Mouse (Mus musculus): ENCODE results near the gene Ulk1.

The Ulk1 gene

DNA sequence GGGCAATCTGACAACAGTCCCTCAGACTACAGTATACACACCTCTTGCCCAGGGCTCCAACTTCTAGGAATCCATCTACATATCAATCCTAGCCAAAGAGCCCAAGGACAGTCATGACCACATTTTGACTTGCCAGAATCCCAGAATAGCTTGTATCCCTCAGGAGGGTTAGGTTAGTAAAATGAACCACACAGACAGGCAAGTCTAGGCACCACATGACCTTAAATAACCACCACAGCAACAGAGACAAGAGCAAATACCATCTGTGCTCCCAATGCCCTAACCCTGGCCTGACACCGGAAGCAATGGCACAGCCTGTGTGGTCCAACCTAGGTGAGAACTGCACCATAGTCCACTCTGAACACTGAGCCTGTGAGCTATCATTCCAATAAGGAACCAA is 3.2 kb downstream of the Ulk1 start:
- intact Hi-C loops (cut with DNase I), result loop anchor here (5.0 kb wide), 1 partner anchor 34 kb away; the partner anchor contains the start of gene Ep400

- intact Hi-C loops (cut with DNase I), result loop anchor here (5.0 kb wide), 1 partner anchor 34 kb away; the partner anchor contains the start of gene Ep400
Observed at GRCm38 (mm10) chr5:110806154-110806553, 3.7 kb downstream of the Ulk1 start.

- intact Hi-C loops (cut with DNase I), result no loop called here
Observed at GRCm38 (mm10) chr5:110804012-110804743, 5.7 kb downstream of the Ulk1 start.

GRCm38 (mm10) chr5:110802809-110803208 is 7.1 kb downstream of the Ulk1 start:
- intact Hi-C loops (cut with DNase I), result no loop called here

DNA sequence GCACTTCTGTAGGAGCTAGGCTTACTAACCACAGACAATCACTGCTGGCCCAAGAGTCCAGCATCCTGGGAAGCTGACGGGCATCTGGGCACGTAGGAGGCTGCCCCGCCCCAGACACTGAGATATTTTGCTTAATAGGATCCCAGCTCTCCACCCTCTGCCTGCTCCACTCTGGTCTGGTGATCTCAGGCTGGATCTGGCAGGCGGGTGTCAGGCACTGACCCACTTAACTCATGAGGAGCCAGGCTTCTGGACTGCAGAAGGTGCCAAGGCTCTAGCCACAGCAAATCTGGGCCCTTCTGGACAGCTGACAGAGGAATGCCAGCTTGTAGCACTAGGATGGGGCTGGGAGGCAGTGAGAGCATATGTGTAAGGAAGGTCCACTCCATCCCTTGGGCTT is 7.7 kb downstream of the Ulk1 start:
- intact Hi-C loops (cut with DNase I), result no loop called here

DNA sequence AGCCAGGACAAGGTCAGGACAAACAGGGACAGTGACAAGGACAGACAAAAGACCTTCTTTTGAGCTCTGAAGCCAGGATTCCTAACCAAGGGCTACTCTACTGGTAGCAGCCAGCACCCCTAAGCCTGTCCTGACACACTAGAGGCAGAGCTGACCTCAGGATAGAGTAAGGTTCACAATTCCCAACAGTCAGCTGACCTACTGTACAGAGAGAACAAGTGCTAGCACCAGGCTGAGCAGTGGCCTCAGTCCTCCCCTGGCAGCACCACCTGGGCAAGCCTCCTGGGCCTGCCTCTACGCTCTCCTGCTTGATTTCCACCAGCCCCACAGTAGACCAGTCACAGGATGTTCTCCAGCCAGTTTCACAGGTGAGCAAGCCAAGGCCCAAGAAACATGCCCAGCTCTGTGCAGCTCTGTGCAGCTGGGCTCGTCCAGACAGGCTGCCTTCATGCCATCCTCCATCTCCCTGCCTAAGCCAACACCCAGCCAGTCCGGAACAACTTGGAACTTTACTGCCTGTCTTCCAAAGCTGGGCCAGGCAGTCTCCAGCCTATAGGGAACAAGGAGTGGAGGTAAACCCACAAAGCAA is 8.8 kb downstream of the Ulk1 start:
- intact Hi-C loops (cut with DNase I), result no loop called here

- intact Hi-C loops (cut with DNase I), result no loop called here
Observed at GRCm38 (mm10) chr5:110797696-110798095, 12.2 kb downstream of the Ulk1 start.

GRCm38 (mm10) chr5:110794363-110794762 is 15.5 kb downstream of the Ulk1 start:
- intact Hi-C loops (cut with DNase I), result no loop called here

DNA sequence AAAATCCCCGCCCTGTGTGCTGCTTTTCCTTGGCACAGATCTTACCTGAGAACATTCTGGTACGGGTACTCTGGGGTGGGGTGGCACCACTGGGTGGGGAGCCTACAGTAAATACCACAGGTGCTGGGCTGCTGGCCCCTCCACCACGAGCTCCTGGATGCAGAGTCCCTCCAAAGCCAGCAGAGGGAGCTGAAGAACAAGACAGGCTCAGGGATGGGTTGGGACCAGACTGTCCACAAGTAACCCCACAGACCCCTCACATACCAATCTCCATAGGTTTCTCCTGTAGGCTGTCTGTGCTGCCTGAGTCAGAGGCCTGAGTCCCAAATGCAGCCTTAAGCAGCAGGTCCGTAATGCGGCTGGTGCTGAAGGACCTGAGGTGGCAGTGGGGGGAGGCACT is 21.2 kb downstream of the Ulk1 start:
- intact Hi-C loops (cut with DNase I), result no loop called here

DNA sequence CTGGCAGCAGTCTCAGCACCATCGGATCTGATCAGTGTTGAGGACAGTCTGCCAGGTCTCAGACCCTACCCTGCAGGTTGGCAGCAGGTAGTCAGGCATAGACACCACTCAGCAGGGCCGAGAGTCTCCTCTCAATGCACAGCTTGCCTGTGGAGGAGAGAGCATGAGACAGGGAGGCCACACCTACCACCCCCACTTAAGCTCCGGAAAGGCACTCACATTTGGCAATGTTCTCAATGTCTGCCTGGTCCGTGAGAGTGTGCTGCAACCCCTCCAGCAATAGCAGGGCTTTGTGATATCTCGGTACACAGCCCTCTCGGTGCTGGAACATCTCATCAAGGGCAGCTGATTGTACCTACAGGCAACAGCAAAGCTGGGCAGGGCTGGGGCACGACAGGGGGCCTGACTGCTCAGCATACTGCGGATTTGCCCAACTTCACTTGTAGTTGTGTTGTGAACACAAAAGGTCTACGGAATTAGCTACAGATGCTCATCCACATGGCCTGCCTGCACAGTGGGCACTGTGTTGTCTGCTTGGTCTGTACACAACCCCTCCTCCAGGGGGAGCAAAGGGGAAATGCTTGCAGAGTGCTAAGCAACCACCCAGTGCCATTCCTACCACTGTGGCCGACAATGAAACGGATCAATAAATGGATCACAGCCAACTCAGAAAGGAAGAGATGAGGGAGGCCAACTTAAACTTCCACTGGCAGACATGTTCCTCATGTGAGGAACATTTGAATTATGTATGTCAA is 23.6 kb downstream of the Ulk1 start:
- intact Hi-C loops (cut with DNase I), result no loop called here

DNA sequence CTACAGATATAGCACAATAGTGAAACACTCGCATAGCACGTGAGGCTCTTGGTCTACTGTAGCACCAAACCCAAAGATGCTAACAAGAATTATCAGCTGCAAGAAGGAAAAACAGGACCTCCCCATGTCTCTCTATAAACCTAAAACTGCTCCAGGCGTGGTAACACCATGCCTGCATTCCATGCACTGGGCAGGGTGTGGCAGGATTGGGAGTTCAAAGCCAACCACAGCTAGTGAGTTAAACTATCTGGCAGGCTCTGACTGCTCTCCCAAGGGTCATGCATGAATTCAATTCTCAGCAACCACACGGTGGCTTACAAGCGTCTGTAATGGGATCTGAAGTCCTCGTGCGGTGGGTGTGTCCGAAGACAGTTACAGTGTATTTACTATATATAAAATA is 26.7 kb downstream of the Ulk1 start:
- intact Hi-C loops (cut with DNase I), result no loop called here

DNA sequence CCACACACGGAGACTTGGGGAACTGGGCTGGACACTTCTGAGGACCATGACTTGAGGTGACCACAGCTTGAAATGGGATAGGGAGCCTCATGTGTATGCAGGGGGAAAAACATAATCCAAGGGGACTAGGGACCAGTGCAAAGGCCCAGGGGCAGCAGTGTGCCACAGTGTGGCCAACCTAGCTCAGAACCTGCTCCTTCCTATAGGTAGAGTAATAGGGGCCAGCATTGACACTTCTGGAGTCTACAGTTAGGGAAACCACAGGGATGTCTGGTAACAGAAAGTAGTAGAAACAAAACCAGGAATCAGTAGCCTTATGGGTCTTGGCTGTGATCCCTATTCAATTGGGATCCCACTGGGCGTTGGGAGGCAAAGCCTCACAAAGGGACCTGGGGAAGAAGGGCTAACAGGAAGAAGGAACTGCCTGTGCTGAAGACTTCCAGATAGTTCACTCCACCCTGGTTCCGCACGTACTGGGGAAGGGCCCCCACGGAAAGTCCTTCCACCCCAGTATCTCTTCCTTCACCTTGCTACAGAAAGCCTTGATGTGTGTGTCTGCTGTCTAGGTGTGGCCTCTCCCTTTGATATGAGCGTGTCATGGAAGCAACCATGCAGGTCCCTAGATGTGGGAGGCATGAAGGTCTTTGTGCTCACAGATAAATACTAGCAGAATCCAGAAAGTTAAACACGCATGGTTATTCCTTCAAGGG is 28.2 kb downstream of the Ulk1 start:
- intact Hi-C loops (cut with DNase I), result no loop called here

DNA sequence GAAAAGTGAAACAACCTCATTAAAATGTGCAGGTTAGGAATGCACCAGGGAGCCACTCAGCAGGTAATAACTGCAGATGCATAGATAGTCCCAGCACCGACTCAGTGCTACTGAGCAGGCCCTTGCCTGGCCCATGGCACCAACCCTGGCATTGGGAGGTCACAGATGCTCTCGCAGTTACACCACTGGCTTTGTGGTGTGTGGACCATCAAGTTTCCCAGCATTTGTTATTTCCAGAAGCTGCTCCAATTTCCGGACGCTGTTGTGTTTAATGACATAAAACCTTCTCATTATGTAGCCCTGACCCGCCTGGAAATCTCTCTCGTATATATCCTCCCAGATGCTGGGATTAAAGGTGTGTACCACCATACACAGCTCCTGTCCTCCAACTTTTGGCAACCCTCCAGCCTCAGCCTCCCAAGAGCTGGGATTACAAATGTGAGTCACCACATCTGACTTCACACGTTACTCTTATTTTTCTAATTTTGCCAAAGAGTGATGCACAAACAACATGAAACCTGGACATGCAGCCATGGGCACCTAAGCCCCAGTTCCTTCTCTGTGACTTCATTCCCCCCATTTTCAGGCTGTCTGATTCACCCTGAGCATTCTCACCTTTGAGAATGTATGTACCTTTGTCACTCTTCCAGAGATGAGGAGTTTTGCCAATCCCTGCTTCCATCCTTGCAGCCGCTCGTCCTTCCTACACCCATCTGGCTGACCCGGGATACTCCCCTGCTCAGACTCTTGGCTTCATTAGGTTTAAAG is 29.0 kb downstream of the Ulk1 start:
- intact Hi-C loops (cut with DNase I), result no loop called here

DNA sequence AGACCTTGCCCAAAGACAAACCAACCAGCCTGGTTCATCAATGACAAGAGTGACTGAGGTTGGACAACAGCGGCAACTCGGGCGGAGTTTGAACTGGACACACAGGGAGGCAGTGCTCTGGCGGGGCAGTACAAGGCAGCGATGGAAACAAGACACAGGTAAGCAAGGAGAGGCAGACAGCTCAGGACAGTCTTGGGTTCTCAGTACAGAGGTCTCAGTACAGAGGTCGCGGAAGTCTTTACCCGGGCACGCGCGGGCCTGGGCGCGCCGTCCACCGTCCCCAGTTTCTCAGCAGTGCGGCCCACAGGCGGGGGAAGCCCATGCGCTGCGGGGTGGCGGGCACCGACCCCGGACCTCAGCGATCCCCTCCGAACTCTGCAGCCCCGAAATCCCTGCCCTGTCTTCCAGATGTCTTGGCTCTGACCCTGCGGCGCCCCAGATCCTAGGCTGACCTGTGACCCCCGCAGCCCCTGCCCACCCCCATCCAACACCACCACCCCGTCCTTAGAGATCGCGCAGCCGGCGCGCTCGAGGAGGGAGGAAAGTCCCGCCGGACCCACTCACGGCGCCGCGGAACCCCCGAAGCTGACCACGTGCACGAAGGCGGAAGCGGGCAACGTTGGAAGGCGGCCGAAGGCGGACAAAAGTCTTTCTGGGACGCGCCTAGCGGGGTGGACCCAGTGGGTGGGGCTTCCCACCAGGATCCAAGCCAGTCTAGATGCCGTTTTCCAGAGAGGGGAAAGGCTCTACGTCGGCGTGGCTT is 29.7 kb downstream of the Ulk1 start, which contains the start of gene Pus1:
TSS of gene Pus1 (minus strand) at position 662 of the 763 bp plus-strand sequence.
- intact Hi-C loops (cut with DNase I), result no loop called here

DNA sequence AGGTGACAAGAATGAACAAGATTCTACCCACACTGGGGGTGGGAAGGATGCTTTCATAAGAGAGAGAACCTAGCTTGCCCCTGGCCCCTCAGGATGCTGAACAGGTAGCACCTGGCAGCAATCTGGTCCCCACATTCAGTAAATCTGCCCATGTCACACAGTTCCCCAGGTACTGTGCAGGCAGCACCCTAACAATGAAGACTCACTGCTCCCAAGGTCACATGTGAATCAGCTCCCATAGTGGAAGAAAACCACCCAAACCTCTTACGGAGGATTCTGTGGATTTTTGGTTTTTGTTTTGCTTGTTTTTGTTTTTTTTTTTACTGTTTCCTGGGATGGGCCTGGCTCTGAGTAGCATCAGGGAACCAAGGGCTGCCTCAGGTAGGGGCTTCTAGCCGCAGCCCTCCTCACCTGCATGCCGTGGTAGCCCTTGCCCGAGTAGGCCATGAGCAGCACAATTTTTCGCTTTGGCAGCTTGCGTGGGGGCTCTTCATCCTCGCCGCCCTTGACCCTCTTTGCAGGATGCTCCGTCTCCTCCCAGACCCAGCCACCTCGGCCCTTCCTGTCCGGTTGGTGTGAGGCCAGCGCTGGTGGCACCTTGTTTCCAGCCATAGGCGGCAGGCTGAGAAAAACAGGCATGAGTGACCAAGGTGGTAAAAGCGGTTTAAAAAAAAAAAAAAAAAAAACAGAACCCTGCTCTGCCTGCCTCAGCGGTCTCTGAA is 30.5 kb downstream of the Ulk1 start:
- intact Hi-C loops (cut with DNase I), result no loop called here

DNA sequence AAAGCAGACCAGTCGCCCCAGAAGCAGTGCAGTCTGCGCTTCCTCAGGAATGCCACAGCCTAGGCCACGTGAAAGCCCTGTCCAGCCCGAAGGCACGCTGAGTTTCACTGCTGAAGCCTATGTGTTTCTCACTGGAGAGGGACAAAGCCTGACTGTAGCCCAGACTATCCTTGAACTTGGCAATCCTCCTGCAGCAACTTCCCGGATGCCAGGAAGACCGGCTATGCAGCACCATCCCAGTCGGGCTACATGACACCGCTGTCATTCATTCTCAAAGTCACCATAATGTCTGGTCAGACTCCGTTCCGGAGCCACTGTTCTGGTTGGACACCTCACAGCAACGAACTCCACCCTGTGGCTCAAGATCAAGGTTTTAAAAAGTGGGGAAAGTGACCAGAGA is 31.6 kb downstream of the Ulk1 start:
- intact Hi-C loops (cut with DNase I), result no loop called here

DNA sequence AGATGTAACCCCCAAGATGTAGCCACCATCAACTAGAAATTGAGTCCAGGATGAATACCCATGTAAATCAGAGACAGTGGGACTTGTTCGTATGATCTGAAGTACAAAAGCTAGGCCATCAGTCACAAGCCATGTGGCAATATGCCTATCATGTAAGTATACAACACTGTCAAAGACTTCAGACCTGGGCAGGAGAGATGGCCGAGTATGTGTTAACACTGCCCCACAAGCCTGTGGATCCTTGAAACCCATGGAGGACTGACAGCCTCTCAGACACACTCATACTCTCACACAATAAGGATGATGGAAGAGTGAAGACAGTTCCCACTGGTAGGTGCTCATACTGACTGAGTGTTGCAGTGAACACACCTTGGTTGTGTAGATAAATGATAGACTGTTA is 33.8 kb downstream of the Ulk1 start:
- intact Hi-C loops (cut with DNase I), result no loop called here

DNA sequence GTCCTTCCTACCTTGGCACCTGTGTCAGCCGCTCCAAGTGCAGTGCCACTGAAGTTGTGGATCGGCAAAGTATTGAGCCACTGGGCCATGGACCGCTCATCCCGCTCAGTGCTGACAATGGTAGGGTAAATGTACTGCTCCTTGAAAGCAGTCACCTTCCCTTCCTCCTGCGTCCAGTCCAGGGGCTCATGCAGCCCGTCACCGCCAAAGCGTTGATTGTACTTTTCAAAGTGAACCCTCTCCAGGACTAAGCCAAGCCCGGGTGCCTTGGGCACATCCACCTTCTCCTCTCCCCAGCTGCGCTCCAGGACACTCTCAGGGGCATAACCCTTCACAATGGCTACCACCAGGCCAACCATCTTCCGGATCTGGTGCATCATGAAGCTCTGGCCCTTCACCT is 35.4 kb downstream of the Ulk1 start:
- intact Hi-C loops (cut with DNase I), result loop anchor here (5.0 kb wide), 1 partner anchor 33 kb away; no protein-coding TSS in a partner anchor

DNA sequence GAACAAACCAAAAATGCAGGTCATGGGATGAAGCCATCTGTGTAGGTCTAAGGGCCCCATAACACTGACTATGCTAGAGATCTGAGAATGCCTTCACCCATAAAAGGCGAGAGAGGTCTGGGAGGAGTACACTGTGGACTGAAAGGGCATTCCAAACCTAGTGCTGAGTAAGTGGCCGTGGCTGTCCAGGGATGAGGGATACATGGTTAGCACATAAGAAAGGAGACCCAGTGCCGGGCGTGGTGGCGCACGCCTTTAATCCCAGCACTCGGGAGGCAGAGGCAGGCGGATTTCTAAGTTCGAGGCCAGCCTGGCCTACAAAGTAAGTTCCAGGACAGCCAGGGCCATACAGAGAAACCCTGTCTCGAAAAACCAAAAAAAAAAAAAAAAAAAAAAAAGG is 37.0 kb downstream of the Ulk1 start:
- intact Hi-C loops (cut with DNase I), result loop anchor here (5.0 kb wide), 1 partner anchor 34 kb away; no protein-coding TSS in a partner anchor

All from adrenal gland (tissue).